Mouse (Mus musculus) neural tube, embryonic 12.5 days (tissue): ENCODE measurements around the gene Ttc28. TPM values are rescaled to one million over a fixed set of nuclear protein-coding genes. Genes with fewer than 3 reads are reported as not detected.

ENCODE experiments used
- ATAC-seq: fragments of 200-750 bp; cut with Nextera tagmentation; 2 replicates; pipeline ENCODE4 v1.8.0; 2017; ENCODE audit warnings: low read depth, mild to moderate bottlenecking, moderate TSS enrichment, moderate library complexity; ENCODE audit not compliant: low FRiP score
- H3K27ac ChIP-seq: fragments of 300-500 bp; sonication (generic); 2 replicates; pipeline ENCODE4 v1.5.1; 2016
- H3K27me3 ChIP-seq: fragments of 300-500 bp; sonication (generic); replicated peaks from 2 replicates; pipeline ENCODE4 v1.6.1; 2016; ENCODE audit warnings: mild to moderate bottlenecking
- H3K36me3 ChIP-seq: fragments of 300-500 bp; sonication (generic); 2 replicates; pipeline ENCODE4 v1.6.1; 2016; ENCODE audit warnings: mild to moderate bottlenecking
- H3K4me1 ChIP-seq: fragments of 300-500 bp; sonication (generic); 2 replicates; pipeline ENCODE4 v1.6.1; 2016
- H3K4me2 ChIP-seq: fragments of 300-500 bp; sonication (generic); replicated peaks from 2 replicates; pipeline ENCODE4 v1.6.1; 2016; ENCODE audit warnings: mild to moderate bottlenecking
- H3K4me3 ChIP-seq: fragments of 300-500 bp; sonication (generic); 2 replicates; pipeline ENCODE4 v1.5.1; 2016
- H3K9ac ChIP-seq: fragments of 300-500 bp; sonication (generic); 2 replicates; pipeline ENCODE4 v1.6.1; 2016; ENCODE audit warnings: mild to moderate bottlenecking
- H3K9me3 ChIP-seq: fragments of 300-500 bp; sonication (generic); 2 replicates; pipeline ENCODE4 v1.6.1; 2016; ENCODE audit warnings: mild to moderate bottlenecking
- WGBS: fragments of 180-500 bp; shearing (Covaris S2); methylation state at CpG from one replicate; pipeline ENCODE4 v1.1.7; 2016; 5-methylcytosine and 5-hydroxymethylcytosine counted together
- polyA plus RNA-seq: library from polyadenylated mRNA; unstranded; fragments of >200 nt; fragmentation: Nextera tagmentation; extraction: Ambion mirVana; gene quantifications from 2 replicates; pipeline ENCODE4 v1.2.1, GENCODE M21; 2016

Gene Ttc28
- polyA plus RNA-seq, 1 experiment from 2014 or later = 21.8 TPM

- H3K9ac ChIP-seq = no peak overlapping the region
- no peaks in the 10 kb centered on the region for H3K27me3 ChIP-seq
- no peaks in the 10 kb centered on the region for H3K9me3 ChIP-seq
- peaks cover 76% of the 10 kb centered on the region for H3K4me1 ChIP-seq
- no peak overlapping the region for H3K4me3 ChIP-seq
- H3K36me3 ChIP-seq = no peaks in the 10 kb centered on the region
- 63% methylated on average over 5 of the region's 5 CpGs for WGBS
- no peak overlapping the region for H3K4me2 ChIP-seq
- no peak for ATAC-seq
- no peak overlapping the region for H3K27ac ChIP-seq
Observed at GRCm38 (mm10) chr5:111204221-111204620, 324.6 kb downstream of the Ttc28 start.

DNA sequence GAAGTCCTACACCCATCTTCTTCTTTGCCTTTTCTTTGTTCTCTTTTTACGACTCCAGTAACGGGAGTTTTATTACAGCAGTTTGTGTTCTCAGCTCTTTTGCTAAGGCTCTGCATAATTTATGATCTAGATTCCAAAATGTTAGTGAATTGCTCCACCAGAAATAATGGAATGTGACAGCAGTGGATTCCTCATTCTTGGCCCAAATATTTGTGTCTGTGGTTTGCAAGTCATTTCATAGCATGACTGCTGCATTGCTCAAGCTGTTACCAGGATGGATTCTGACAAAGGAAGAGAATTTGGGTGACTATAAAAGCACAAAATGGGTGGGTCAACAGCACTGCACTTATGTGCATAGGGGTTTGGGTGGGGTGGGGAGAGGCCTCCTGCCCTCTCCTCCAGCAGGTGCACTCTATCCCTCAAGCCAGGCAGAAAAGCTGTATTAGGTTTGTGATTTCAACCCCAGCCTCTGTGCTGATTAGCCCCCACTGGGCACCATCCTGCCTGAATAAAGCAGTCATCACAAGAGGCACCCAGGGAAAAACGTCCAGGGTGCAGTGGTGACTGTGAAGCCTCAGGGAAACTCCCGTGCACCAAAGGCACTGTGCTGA is 325.5 kb downstream of the Ttc28 start:
- no peak overlapping the region for H3K4me3 ChIP-seq
- no peak overlapping the region for H3K4me2 ChIP-seq
- no peak overlapping the region for H3K9ac ChIP-seq
- no peak for ATAC-seq
- H3K27me3 ChIP-seq = no peaks in the 10 kb centered on the region
- H3K27ac ChIP-seq = peak overlapping the region; percentile 7; the same call in 1 of the 2 replicates
- peaks cover 70% of the 10 kb centered on the region for H3K4me1 ChIP-seq
- no peaks in the 10 kb centered on the region for H3K9me3 ChIP-seq
- H3K36me3 ChIP-seq = no peaks in the 10 kb centered on the region
- 11% methylated on average over 4 of the region's 4 CpGs for WGBS

- no peak overlapping the region for H3K27ac ChIP-seq
- no peaks in the 10 kb centered on the region for H3K36me3 ChIP-seq
- H3K27me3 ChIP-seq = no peaks in the 10 kb centered on the region
- H3K9ac ChIP-seq = no peak overlapping the region
- H3K4me3 ChIP-seq = no peak overlapping the region
- H3K4me2 ChIP-seq = no peak overlapping the region
- H3K4me1 ChIP-seq = peaks cover 63% of the 10 kb centered on the region
- H3K9me3 ChIP-seq = no peaks in the 10 kb centered on the region
- ATAC-seq = no peak
- WGBS = 49% methylated on average over 4 of the region's 4 CpGs
Observed at GRCm38 (mm10) chr5:111205817-111206216, 326.2 kb downstream of the Ttc28 start.

DNA sequence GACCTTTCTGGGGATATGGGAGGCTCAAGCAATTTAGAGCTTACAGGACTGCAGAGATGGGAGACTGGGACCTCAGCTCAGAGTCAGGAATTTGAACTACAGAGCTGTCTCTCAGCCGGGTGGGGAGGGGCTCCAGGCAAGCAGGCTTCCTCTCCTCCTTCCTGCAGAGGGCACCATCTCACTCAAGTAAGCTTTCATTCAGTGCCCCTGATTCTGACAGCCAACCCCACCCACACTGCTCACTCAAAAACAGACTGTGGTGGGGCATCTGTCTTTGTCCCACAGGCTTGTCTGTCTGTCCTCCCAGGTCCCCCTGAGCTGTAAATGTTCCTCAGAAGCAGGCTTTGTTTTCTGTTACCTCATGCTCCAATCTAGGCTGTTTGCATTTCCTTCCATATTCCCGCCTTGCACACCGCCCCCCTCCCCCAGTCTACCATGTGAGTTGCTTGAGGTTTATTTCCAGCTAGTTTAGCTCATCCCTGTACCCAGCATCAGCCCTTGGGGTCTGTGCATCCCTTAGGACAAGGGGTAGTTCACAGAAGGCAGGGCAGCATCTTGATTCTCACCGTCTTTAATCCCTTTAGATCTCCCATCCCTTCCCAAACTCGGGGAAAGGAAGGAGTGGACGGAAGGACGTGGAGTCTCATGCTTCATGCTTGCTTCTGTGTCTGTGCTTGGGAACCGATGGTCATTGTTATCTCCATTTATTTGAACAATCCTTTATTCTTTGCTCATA is 328.5 kb downstream of the Ttc28 start:
- Histone ChIP-seq H3K4me2 (no peak overlapping the region), H3K4me3 (no peak overlapping the region), H3K27ac (peak overlapping the region; percentile 27; the same call in 1 of the 2 replicates), H3K36me3 (no peaks in the 10 kb centered on the region), H3K27me3 (no peaks in the 10 kb centered on the region), H3K4me1 (peaks cover 48% of the 10 kb centered on the region), H3K9me3 (no peaks in the 10 kb centered on the region), H3K9ac (no peak overlapping the region)
- ATAC-seq = 0 out of 2 replicates have a peak, but pooled peaks have one; percentile 51
- WGBS = 60% methylated on average over 8 of the region's 8 CpGs

GRCm38 (mm10) chr5:111208660-111208969 is 329.0 kb downstream of the Ttc28 start:
- no peak overlapping the region for H3K27ac ChIP-seq
- H3K4me1 ChIP-seq = peaks cover 45% of the 10 kb centered on the region
- peak; percentile 61; the same call in 1 of the 2 replicates for ATAC-seq

DNA sequence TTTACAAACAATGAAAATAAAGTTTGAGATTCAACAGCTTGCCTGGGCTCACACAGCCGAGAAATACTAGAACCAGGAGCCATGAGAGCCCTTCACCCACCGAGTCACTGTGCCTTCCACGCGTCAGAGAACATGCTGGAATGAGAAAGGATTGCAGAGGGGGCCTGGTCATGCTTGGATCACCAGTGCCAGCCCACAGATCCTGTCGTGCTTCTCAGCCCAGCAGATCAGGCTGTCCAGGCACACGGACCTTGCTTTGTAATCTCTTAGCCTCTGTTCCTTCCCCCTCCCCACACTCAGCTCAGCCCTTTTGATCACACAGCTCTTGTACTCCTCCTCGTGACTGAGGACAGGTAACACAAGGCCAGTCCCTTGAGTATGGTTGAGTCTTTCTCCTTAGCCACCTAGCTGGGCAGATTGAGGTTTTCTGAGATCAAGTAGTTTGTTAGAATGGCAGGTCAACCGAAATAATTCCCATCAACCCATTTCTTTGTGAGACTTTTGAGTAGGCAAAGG is 334.4 kb downstream of the Ttc28 start:
- Histone ChIP-seq H3K4me2 (no peak overlapping the region), H3K9me3 (no peaks in the 10 kb centered on the region), H3K27me3 (peaks cover 2% of the 10 kb centered on the region; the same call in 1 of the 2 replicates), H3K36me3 (no peaks in the 10 kb centered on the region), H3K4me1 (peaks cover 49% of the 10 kb centered on the region), H3K27ac (no peak overlapping the region), H3K9ac (no peak overlapping the region), H3K4me3 (no peak overlapping the region)
- WGBS = 72% methylated on average over 8 of the region's 8 CpGs
- ATAC-seq = no peak

More at GRCm38 (mm10) chr5:111208660-111208969, 329.0 kb downstream of the Ttc28 start:
- no peaks in the 10 kb centered on the region; the same call in 1 of the 2 replicates for H3K27me3 ChIP-seq
- no peaks in the 10 kb centered on the region for H3K36me3 ChIP-seq
- H3K9ac ChIP-seq = no peak overlapping the region
- no peak overlapping the region for H3K4me3 ChIP-seq
- H3K4me2 ChIP-seq = no peak overlapping the region
- no peaks in the 10 kb centered on the region for H3K9me3 ChIP-seq
- 45% methylated on average over 5 of the region's 5 CpGs for WGBS

- no peak overlapping the region for H3K9ac ChIP-seq
- no peak for ATAC-seq
- H3K36me3 ChIP-seq = no peaks in the 10 kb centered on the region
- H3K27ac ChIP-seq = peak overlapping the region; percentile 5; the same call in 1 of the 2 replicates
- no peaks in the 10 kb centered on the region for H3K9me3 ChIP-seq
- peaks cover 58% of the 10 kb centered on the region for H3K4me1 ChIP-seq
- peaks cover 2% of the 10 kb centered on the region; the same call in 1 of the 2 replicates for H3K27me3 ChIP-seq
- no peak overlapping the region for H3K4me3 ChIP-seq
- H3K4me2 ChIP-seq = peak overlapping the region; percentile 9; the same call in 1 of the 2 replicates
- 58% methylated on average over 13 of the region's 13 CpGs for WGBS
Observed at GRCm38 (mm10) chr5:111214890-111215289, 335.3 kb downstream of the Ttc28 start.

DNA sequence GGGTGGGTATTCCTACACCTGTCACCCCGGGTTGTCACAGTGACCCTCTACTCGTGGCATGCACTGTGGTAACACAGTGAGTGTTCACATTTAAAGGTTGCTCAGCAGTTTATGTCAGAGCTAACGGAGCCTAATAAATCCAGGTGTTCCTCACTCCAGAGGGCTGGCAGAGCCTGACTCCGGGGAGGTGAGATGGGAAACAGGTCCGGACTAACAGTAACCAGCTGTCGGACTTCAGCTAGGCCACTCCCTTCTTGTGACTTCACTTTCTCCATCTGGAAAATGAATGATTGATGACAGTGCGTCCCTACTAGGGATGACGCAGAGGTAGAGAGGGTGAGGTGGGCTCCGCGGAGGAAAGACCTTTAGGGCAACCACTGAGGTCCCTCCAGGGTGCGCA is 336.1 kb downstream of the Ttc28 start:
- WGBS = 69% methylated on average over 11 of the region's 11 CpGs
- Histone ChIP-seq H3K9ac (no peak overlapping the region), H3K9me3 (no peaks in the 10 kb centered on the region), H3K4me1 (peaks cover 66% of the 10 kb centered on the region), H3K4me2 (no peak overlapping the region), H3K36me3 (no peaks in the 10 kb centered on the region), H3K27ac (no peak overlapping the region), H3K27me3 (peaks cover 2% of the 10 kb centered on the region; the same call in 1 of the 2 replicates), H3K4me3 (no peak overlapping the region)
- no peak for ATAC-seq

DNA sequence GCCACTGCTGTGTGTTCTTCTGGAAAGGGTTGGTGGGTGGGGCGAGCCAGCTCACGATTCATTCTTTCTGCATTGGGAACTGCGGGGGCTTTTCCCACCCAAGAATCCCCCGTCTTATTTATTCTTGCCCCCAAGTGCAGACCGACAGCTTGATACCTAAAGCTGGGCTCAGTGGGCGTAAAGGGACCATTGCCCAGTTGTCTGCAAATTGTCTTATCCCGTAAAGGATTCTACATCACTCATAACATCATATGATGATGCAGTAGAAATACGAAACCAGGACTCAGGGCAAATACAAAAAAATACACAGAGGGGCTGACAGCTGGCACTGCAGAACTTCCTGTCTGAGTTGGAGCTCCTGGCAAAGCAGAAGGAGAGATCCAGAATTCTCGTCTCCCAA is 336.6 kb downstream of the Ttc28 start:
- no peak overlapping the region for H3K9ac ChIP-seq
- H3K9me3 ChIP-seq = no peaks in the 10 kb centered on the region
- H3K4me3 ChIP-seq = no peak overlapping the region
- no peak for ATAC-seq
- 86% methylated on average over 9 of the region's 9 CpGs for WGBS
- H3K4me2 ChIP-seq = no peak overlapping the region
- peaks cover 2% of the 10 kb centered on the region; the same call in 1 of the 2 replicates for H3K27me3 ChIP-seq
- H3K27ac ChIP-seq = no peak overlapping the region
- H3K4me1 ChIP-seq = peaks cover 71% of the 10 kb centered on the region
- H3K36me3 ChIP-seq = no peaks in the 10 kb centered on the region

DNA sequence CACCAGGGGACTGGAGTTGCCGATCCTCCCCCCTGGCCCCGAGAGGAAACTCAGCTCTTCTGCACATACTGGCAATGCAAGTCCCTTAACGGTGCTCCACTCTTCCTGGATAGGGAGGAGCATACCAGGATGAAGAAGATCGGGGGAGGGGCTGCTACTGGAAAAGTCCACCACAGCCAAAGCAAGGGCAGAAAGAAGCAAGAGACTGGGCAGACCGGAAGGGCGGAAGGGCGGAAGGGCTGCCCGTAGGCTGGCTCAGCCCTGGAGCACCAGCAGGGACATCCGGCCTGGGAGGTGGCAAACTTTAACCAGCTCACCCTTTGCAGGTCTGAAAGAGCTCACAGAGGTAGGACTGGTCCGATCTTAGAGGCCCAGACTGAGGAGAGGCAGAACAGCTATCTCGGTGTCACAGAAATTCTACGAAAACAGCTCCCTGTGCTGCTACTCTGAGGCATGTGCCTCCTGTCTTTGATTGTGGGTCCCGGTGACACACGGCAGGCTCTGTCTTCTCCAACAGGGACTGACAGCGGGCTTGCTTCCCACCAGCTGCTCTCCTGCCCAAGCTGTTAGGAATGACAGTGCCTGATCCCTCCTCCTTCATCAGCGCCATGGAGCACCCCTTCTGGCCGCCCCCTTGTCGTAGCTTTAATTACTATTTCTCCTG is 338.0 kb downstream of the Ttc28 start:
- H3K4me1 ChIP-seq = peaks cover 83% of the 10 kb centered on the region

GRCm38 (mm10) chr5:111218111-111218891 is 338.7 kb downstream of the Ttc28 start:
- 54% methylated on average over 6 of the region's 6 CpGs for WGBS
- Histone ChIP-seq H3K4me1 (peaks cover 86% of the 10 kb centered on the region), H3K27ac (peak overlapping the region; percentile 20; the same call in 1 of the 2 replicates)

More for the DNA sequence above, 338.0 kb downstream of the Ttc28 start:
- H3K27ac ChIP-seq = no peak overlapping the region
- peak overlapping the region; percentile 33; the same call in 1 of the 2 replicates for H3K9ac ChIP-seq
- 61% methylated on average over 18 of the region's 18 CpGs for WGBS
- no peak overlapping the region for H3K4me3 ChIP-seq
- H3K9me3 ChIP-seq = no peaks in the 10 kb centered on the region
- H3K36me3 ChIP-seq = no peaks in the 10 kb centered on the region
- peaks cover 2% of the 10 kb centered on the region; the same call in 1 of the 2 replicates for H3K27me3 ChIP-seq
- no peak for ATAC-seq
- H3K4me2 ChIP-seq = no peak overlapping the region

More at GRCm38 (mm10) chr5:111218111-111218891, 338.7 kb downstream of the Ttc28 start:
- no peak overlapping the region for H3K4me3 ChIP-seq
- H3K36me3 ChIP-seq = peaks cover 3% of the 10 kb centered on the region; the same call in 1 of the 2 replicates
- H3K27me3 ChIP-seq = peaks cover 2% of the 10 kb centered on the region; the same call in 1 of the 2 replicates
- no peak overlapping the region for H3K4me2 ChIP-seq
- ATAC-seq = no peak
- no peak overlapping the region for H3K9ac ChIP-seq
- H3K9me3 ChIP-seq = no peaks in the 10 kb centered on the region
